9 mouse cellular contexts compared by ENCODE assay signal in the genomic region with DNA sequence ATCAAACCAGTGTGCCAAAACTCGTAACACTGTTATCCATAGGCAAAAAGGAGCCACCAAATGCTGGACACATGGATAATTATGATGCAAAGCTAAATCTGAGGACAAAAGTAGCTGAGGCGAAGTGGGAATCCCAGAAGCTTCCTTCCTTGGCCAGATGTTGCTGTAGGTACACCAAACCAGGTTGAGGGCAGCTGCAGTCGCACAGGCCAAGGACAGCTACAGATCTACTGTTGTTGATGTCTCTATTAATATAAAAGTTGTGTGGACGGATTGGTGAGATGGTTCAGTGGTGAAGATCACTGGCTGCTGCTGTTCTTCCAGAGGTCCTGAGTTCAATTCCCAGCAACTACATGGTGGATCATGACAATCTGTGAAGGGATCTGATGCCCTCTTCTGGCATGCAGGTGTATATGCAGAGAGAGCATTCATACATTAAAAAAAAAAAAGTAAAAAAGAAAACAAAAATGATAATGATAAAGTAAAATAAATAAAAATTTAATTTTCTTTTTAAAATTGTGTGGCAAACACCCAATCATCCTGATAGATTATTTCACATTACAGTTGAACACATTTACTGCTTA. TPM values are rescaled to one million over a fixed set of nuclear protein-coding genes. Genes with fewer than 3 reads are reported as not detected.
DNase-seq lines count a peak whose midpoint lies in the region; ATAC-seq and TF ChIP-seq lines count a peak whose summit lies in the region.
"Had no signal": no experiment of that assay in that cellular context is flagged by ENCODE, and none has a peak within 500 bp of the region (broad histone marks: within the 10 kb centered on the region; RNA-seq: fewer than 3 reads in every experiment).

No protein-coding gene starts in this region.

- no peak overlapping the region for H3K27ac ChIP-seq in kidney, adult 2 months (ENCODE audit: insufficient read depth, low read depth, low read length)
- no peak overlapping the region for H3K27ac ChIP-seq in spleen, adult 2 months (ENCODE audit: insufficient read depth, low read length)

- ATAC-seq in activated CD4-positive, CD25-positive, alpha-beta regulatory T cell, adult 4 months = no peak
- ATAC-seq: hindbrain, embryonic 16.5 days had no signal

- TF ChIP-seq CTCF in kidney, adult 2 months (conservative IDR thresholded peaks at IDR 0.05; ENCODE audit: insufficient read depth, insufficient read length, low read depth, low read length) = peak; percentile 29; the same call in 1 of the 2 replicates
- TF ChIP-seq CTCF in spleen, adult 2 months (IDR thresholded peaks at IDR 0.05; ENCODE audit: extremely low read depth, insufficient read depth, insufficient read length, insufficient replicate concordance) = peak; percentile 15; the same call in 1 of the 2 replicates

- no peaks in the 10 kb centered on the region for H3K36me3 ChIP-seq in kidney, adult 2 months (ENCODE audit: control insufficient read depth, insufficient read depth, low read length)
- H3K36me3 ChIP-seq in spleen, adult 2 months (ENCODE audit: control insufficient read depth, insufficient read depth, low read length) = no peaks in the 10 kb centered on the region
- H3K36me3 ChIP-seq in splenic B cell, adult 2 months (ENCODE audit: control insufficient read depth, insufficient read depth, low read length, poor library complexity, severe bottlenecking) = peaks cover 2% of the 10 kb centered on the region; the same call in 1 of the 2 replicates

- no peak for TF ChIP-seq POLR2A in kidney, adult 2 months (IDR thresholded peaks at IDR 0.05; ENCODE audit: low read depth, low read length)
- TF ChIP-seq POLR2A in spleen, adult 2 months (IDR thresholded peaks at IDR 0.05; ENCODE audit: low read depth, low read length) = no peak

- H3K4me1 ChIP-seq in kidney, adult 2 months (ENCODE audit: control insufficient read depth, insufficient read depth, low read length) = no peaks in the 10 kb centered on the region
- peaks cover 2% of the 10 kb centered on the region; the same call in 1 of the 2 replicates for H3K4me1 ChIP-seq in spleen, adult 2 months (ENCODE audit: control insufficient read depth, insufficient read depth, insufficient read length)

- H3K27me3 ChIP-seq in kidney, adult 2 months (replicated peaks; ENCODE audit: control insufficient read depth, insufficient read depth, low read length) = no peaks in the 10 kb centered on the region
- no peaks in the 10 kb centered on the region for H3K27me3 ChIP-seq in spleen, adult 2 months (ENCODE audit: control insufficient read depth, insufficient read depth, low read length)
- H3K27me3 ChIP-seq in splenic B cell, adult 2 months (ENCODE audit: control insufficient read depth, insufficient read depth, low read length, poor library complexity, severe bottlenecking) = no peaks in the 10 kb centered on the region

- WGBS in kidney, adult 2 months = 91% methylated on average over 4 of the region's 4 CpGs
- WGBS in spleen, adult 2 months = 94% methylated on average over 4 of the region's 4 CpGs

- H3K4me3 ChIP-seq in kidney, adult 2 months (ENCODE audit: insufficient read depth, low read depth, low read length) = no peak overlapping the region
- no peak overlapping the region for H3K4me3 ChIP-seq in spleen, adult 2 months (ENCODE audit: extremely low read depth, insufficient read depth, insufficient read length)

- peak; percentile 24 for DNase-seq in kidney, adult 2 months
- DNase-seq in kidney, adult 18-20 months = no peak
- DNase-seq in spleen, adult 2 months (ENCODE audit: low read depth in 1 of 2, low spot score in 2 of 2) = no peak
- no peak for DNase-seq in spleen, postnatal 10 days (ENCODE audit: low spot score in 2 of 2)
- peak; percentile 43 for DNase-seq in NIH3T3 (ENCODE audit: low read depth)
- peak; percentile 59 for DNase-seq in splenic B cell, adult 2 months (ENCODE audit: low read depth, low spot score)
- DNase-seq: thymus, postnatal 36 days had no signal

RNA-seq across cellular contexts. Expression of a gene that starts 13.9 kb away (rescaled TPM):
- polyA plus RNA-seq in kidney, adult 2 months (2012; rRNA removed) = 5.9 and 6.1 TPM in 2 replicates
- polyA plus RNA-seq in spleen, adult 2 months (2012; rRNA removed) = 4.8 and 5.4 TPM in 2 replicates
- 1 to 10 TPM; 5.6 to 7.2 TPM for polyA plus RNA-seq in activated CD4-positive, CD25-positive, alpha-beta regulatory T cell, adult 4 months (2017; shearing (Covaris generic))

RNA-seq across cellular contexts. Expression of a gene that starts 24.0 kb away (rescaled TPM):
- polyA plus RNA-seq in kidney, adult 2 months (2012; rRNA removed) = 1.4 and 1.7 TPM in 2 replicates
- polyA plus RNA-seq in spleen, adult 2 months (2012; rRNA removed) = 0.05 TPM in 1 of 2 replicates, not detected in the other
- 10 to 100 TPM; 32.8 to 42.2 TPM for polyA plus RNA-seq in activated CD4-positive, CD25-positive, alpha-beta regulatory T cell, adult 4 months (2017; shearing (Covaris generic))

RNA-seq across cellular contexts. Expression of a gene that starts 24.3 kb away (rescaled TPM):
- 23.5 and 35.7 TPM in 2 replicates for polyA plus RNA-seq in kidney, adult 2 months (2012; rRNA removed)
- polyA plus RNA-seq in spleen, adult 2 months (2012; rRNA removed) = 4.2 and 5.4 TPM in 2 replicates
- polyA plus RNA-seq in activated CD4-positive, CD25-positive, alpha-beta regulatory T cell, adult 4 months (2017; shearing (Covaris generic)) = 100 to 1,000 TPM in 1 of 2 experiments, 10 to 100 TPM in 1; 95.9 to 117 TPM

RNA-seq across cellular contexts. Expression of a gene that starts 32.4 kb away (rescaled TPM):
- 109 and 148 TPM in 2 replicates for polyA plus RNA-seq in kidney, adult 2 months (2012; rRNA removed)
- polyA plus RNA-seq in spleen, adult 2 months (2012; rRNA removed) = 155 and 159 TPM in 2 replicates
- 100 to 1,000 TPM; 227 to 238 TPM for polyA plus RNA-seq in activated CD4-positive, CD25-positive, alpha-beta regulatory T cell, adult 4 months (2017; shearing (Covaris generic))

RNA-seq across cellular contexts. Expression of a gene that starts 49.4 kb away (rescaled TPM):
- 2.5 and 4.0 TPM in 2 replicates for polyA plus RNA-seq in kidney, adult 2 months (2012; rRNA removed)
- polyA plus RNA-seq in spleen, adult 2 months (2012; rRNA removed) = 0.20 and 0.41 TPM in 2 replicates
- polyA plus RNA-seq in activated CD4-positive, CD25-positive, alpha-beta regulatory T cell, adult 4 months (2017; shearing (Covaris generic)) = 1 to 10 TPM; 2.0 to 2.7 TPM

Comparison
In these comparisons a context has a peak if more than half of its experiments do, and no peak if none do; other contexts are left out.
1. DNase-seq: peak in kidney, adult 2 months (single experiment), NIH3T3 (single experiment) and splenic B cell, adult 2 months (single experiment); none in kidney, adult 18-20 months (single experiment), spleen, adult 2 months (0 of 2) and spleen, postnatal 10 days (0 of 2).
2. RNA of a gene that starts 24.0 kb away (polyA plus RNA-seq): 32.8 to 42.2 TPM in activated CD4-positive, CD25-positive, alpha-beta regulatory T cell, adult 4 months; 1.4 to 1.7 TPM in kidney, adult 2 months and 0.05 TPM in spleen, adult 2 months; every median in the first group is over 10 times any median in the second.